In genomic region chr5:134932903-134933276, GRCm38 (mm10) we compare ENCODE assay signal across 8 mouse cellular contexts. TPM values are rescaled to one million over a fixed set of nuclear protein-coding genes. Genes with fewer than 3 reads are reported as not detected.
DNase-seq lines count a peak whose midpoint lies in the region; ATAC-seq and TF ChIP-seq lines count a peak whose summit lies in the region.

No protein-coding gene starts in this region.

- peak overlapping the region; percentile 75 for H3K4me3 ChIP-seq in limb, embryonic 14.5 days (replicated peaks; ENCODE audit: low read length)
- peak overlapping the region; percentile 63 for H3K4me3 ChIP-seq in midbrain, embryonic 15.5 days
- H3K4me3 ChIP-seq in stomach, embryonic 14.5 days (ENCODE audit: low read depth, low read length), result peak overlapping the region; percentile 71

- H3K36me3 ChIP-seq in limb, embryonic 14.5 days (ENCODE audit: control insufficient read depth, insufficient read depth, low read length), result no peaks in the 10 kb centered on the region
- no peaks in the 10 kb centered on the region for H3K36me3 ChIP-seq in midbrain, embryonic 15.5 days (replicated peaks)
- no peaks in the 10 kb centered on the region for H3K36me3 ChIP-seq in stomach, embryonic 14.5 days (ENCODE audit: control insufficient read depth, insufficient read depth, low read length)

- H3K4me2 ChIP-seq in limb, embryonic 14.5 days (replicated peaks; ENCODE audit: low read depth, low read length, severe bottlenecking), result peak overlapping the region; percentile 69
- peak overlapping the region; percentile 95 for H3K4me2 ChIP-seq in midbrain, embryonic 15.5 days
- peak overlapping the region; percentile 68 for H3K4me2 ChIP-seq in stomach, embryonic 14.5 days (replicated peaks; ENCODE audit: low read depth, low read length)

- no peaks in the 10 kb centered on the region for H3K9me3 ChIP-seq in limb, embryonic 14.5 days (ENCODE audit: control insufficient read depth, low read length)
- no peaks in the 10 kb centered on the region for H3K9me3 ChIP-seq in midbrain, embryonic 15.5 days
- H3K9me3 ChIP-seq in stomach, embryonic 14.5 days (ENCODE audit: control insufficient read depth, low read depth, low read length), result no peaks in the 10 kb centered on the region

- DNase-seq in urinary bladder, postnatal 14 days (ENCODE audit: low spot score), result peak; percentile 76
- no peak for DNase-seq in urinary bladder, postnatal 25 days (ENCODE audit: low spot score)
- peak; percentile 78 for DNase-seq in embryo, embryonic 10.5 days (ENCODE audit: low spot score)
- DNase-seq in kidney, adult 11 months, result peak; percentile 65
- peak; percentile 68 for DNase-seq in limb, embryonic 14.5 days (ENCODE audit: low spot score)

- H3K9ac ChIP-seq in limb, embryonic 14.5 days (ENCODE audit: low read depth, low read length, severe bottlenecking), result peak overlapping the region; percentile 64
- H3K9ac ChIP-seq in midbrain, embryonic 15.5 days, result peak overlapping the region; percentile 72; the same call in 1 of the 2 replicates
- peak overlapping the region; percentile 43; the same call in 1 of the 2 replicates for H3K9ac ChIP-seq in stomach, embryonic 14.5 days (replicated peaks; ENCODE audit: low read depth, low read length)

- peak; percentile 71 for ATAC-seq in granulocyte monocyte progenitor cell, adult 5-6 weeks (replicated peaks; ENCODE audit: poor library complexity, severe bottlenecking)
- no peak for ATAC-seq in limb, embryonic 14.5 days (ENCODE audit: low FRiP score, low read depth)
- peak; percentile 44 for ATAC-seq in midbrain, embryonic 15.5 days (replicated peaks)
- no peak for ATAC-seq in stomach, embryonic 14.5 days (ENCODE audit: insufficient number of reproducible peaks, insufficient read depth, low FRiP score, low read depth)

- no peaks in the 10 kb centered on the region for H3K4me1 ChIP-seq in limb, embryonic 14.5 days (ENCODE audit: control insufficient read depth, insufficient read depth, low read length)
- peaks cover 6% of the 10 kb centered on the region; the same call in 1 of the 2 replicates for H3K4me1 ChIP-seq in midbrain, embryonic 15.5 days
- no peaks in the 10 kb centered on the region; the same call in 1 of the 2 replicates for H3K4me1 ChIP-seq in stomach, embryonic 14.5 days (ENCODE audit: control insufficient read depth, insufficient read depth, low read length)

- WGBS in limb, embryonic 14.5 days, result 45% methylated on average over 9 of the region's 9 CpGs
- 49% methylated on average over 9 of the region's 9 CpGs for WGBS in midbrain, embryonic 15.5 days
- WGBS in stomach, embryonic 14.5 days, result 44% methylated on average over 9 of the region's 9 CpGs

- no peak overlapping the region for H3K27ac ChIP-seq in limb, embryonic 14.5 days (replicated peaks; ENCODE audit: low read depth, low read length)
- H3K27ac ChIP-seq in midbrain, embryonic 15.5 days, result no peak overlapping the region
- no peak overlapping the region; the same call in 1 of the 2 replicates for H3K27ac ChIP-seq in stomach, embryonic 14.5 days (ENCODE audit: low read length)

- TF ChIP-seq POLR2A in limb, embryonic 14.5 days (IDR thresholded peaks at IDR 0.05; ENCODE audit: borderline replicate concordance, extremely low read depth, insufficient read depth, insufficient read length), result no peak

- no peaks in the 10 kb centered on the region for H3K27me3 ChIP-seq in limb, embryonic 14.5 days (ENCODE audit: control insufficient read depth, insufficient read depth, low read length)
- H3K27me3 ChIP-seq in midbrain, embryonic 15.5 days (replicated peaks), result no peaks in the 10 kb centered on the region
- no peaks in the 10 kb centered on the region for H3K27me3 ChIP-seq in stomach, embryonic 14.5 days (ENCODE audit: control insufficient read depth, insufficient read depth, low read length)

RNA-seq across cellular contexts. Expression of gene Mettl27, which starts 0.7 kb away (rescaled TPM):
- total RNA-seq in granulocyte monocyte progenitor cell, adult 5-6 weeks (2014; fragmentation: Nextera tagmentation), result 1.7 and 3.9 TPM in 2 replicates
- total RNA-seq in granulocyte monocyte progenitor cell, adult 5-6 weeks (2017), result 1.2 and 2.2 TPM in 2 replicates
- polyA plus RNA-seq in limb, embryonic 14.5 days (2012; rRNA removed), result 14.8 and 14.9 TPM in 2 replicates
- 18.9 and 21.3 TPM in 2 replicates for polyA plus RNA-seq in limb, embryonic 14.5 days (2014; fragmentation: Nextera tagmentation; extraction: Ambion mirVana)
- 7.2 and 8.4 TPM in 2 replicates for polyA plus RNA-seq in midbrain, embryonic 15.5 days (2015; fragmentation: Nextera tagmentation; extraction: Ambion mirVana)
- 22.1 and 26.3 TPM in 2 replicates for polyA plus RNA-seq in stomach, embryonic 14.5 days (2014; fragmentation: Nextera tagmentation; extraction: Ambion mirVana)

RNA-seq across cellular contexts. Expression of gene Cldn4, which starts 13.8 kb away (rescaled TPM):
- not detected in 2 replicates for total RNA-seq in granulocyte monocyte progenitor cell, adult 5-6 weeks (2014; fragmentation: Nextera tagmentation)
- total RNA-seq in granulocyte monocyte progenitor cell, adult 5-6 weeks (2017), result not detected in 2 replicates
- 48.4 and 50.0 TPM in 2 replicates for polyA plus RNA-seq in limb, embryonic 14.5 days (2012; rRNA removed)
- 49.3 and 61.5 TPM in 2 replicates for polyA plus RNA-seq in limb, embryonic 14.5 days (2014; fragmentation: Nextera tagmentation; extraction: Ambion mirVana)
- polyA plus RNA-seq in midbrain, embryonic 15.5 days (2015; fragmentation: Nextera tagmentation; extraction: Ambion mirVana), result not detected in 2 replicates
- polyA plus RNA-seq in stomach, embryonic 14.5 days (2014; fragmentation: Nextera tagmentation; extraction: Ambion mirVana), result 91.5 and 93.9 TPM in 2 replicates

RNA-seq across cellular contexts. Expression of gene Cldn13, which starts 17.6 kb away (rescaled TPM):
- not detected in 2 replicates for total RNA-seq in granulocyte monocyte progenitor cell, adult 5-6 weeks (2014; fragmentation: Nextera tagmentation)
- 0.13 TPM in 1 of 2 replicates, not detected in the other for total RNA-seq in granulocyte monocyte progenitor cell, adult 5-6 weeks (2017)
- 0.33 TPM in 2 replicates for polyA plus RNA-seq in limb, embryonic 14.5 days (2012; rRNA removed)
- polyA plus RNA-seq in limb, embryonic 14.5 days (2014; fragmentation: Nextera tagmentation; extraction: Ambion mirVana), result not detected in 2 replicates
- polyA plus RNA-seq in midbrain, embryonic 15.5 days (2015; fragmentation: Nextera tagmentation; extraction: Ambion mirVana), result 0.32 TPM in 1 of 2 replicates, not detected in the other
- polyA plus RNA-seq in stomach, embryonic 14.5 days (2014; fragmentation: Nextera tagmentation; extraction: Ambion mirVana), result 1.0 TPM in 1 of 2 replicates, not detected in the other

RNA-seq across cellular contexts. Expression of gene Tmem270, which starts 26.4 kb away (rescaled TPM):
- total RNA-seq in granulocyte monocyte progenitor cell, adult 5-6 weeks (2014; fragmentation: Nextera tagmentation), result not detected in 2 replicates
- total RNA-seq in granulocyte monocyte progenitor cell, adult 5-6 weeks (2017), result not detected in 2 replicates
- not detected in 2 replicates for polyA plus RNA-seq in limb, embryonic 14.5 days (2012; rRNA removed)
- polyA plus RNA-seq in limb, embryonic 14.5 days (2014; fragmentation: Nextera tagmentation; extraction: Ambion mirVana), result not detected in 2 replicates
- not detected in 2 replicates for polyA plus RNA-seq in midbrain, embryonic 15.5 days (2015; fragmentation: Nextera tagmentation; extraction: Ambion mirVana)
- polyA plus RNA-seq in stomach, embryonic 14.5 days (2014; fragmentation: Nextera tagmentation; extraction: Ambion mirVana), result not detected in 2 replicates

RNA-seq across cellular contexts. Expression of gene Cldn3, which starts 53.1 kb away (rescaled TPM):
- not detected in 2 replicates for total RNA-seq in granulocyte monocyte progenitor cell, adult 5-6 weeks (2014; fragmentation: Nextera tagmentation)
- not detected in 2 replicates for total RNA-seq in granulocyte monocyte progenitor cell, adult 5-6 weeks (2017)
- polyA plus RNA-seq in limb, embryonic 14.5 days (2012; rRNA removed), result 7.2 and 8.8 TPM in 2 replicates
- 14.7 and 18.3 TPM in 2 replicates for polyA plus RNA-seq in limb, embryonic 14.5 days (2014; fragmentation: Nextera tagmentation; extraction: Ambion mirVana)
- 2.1 and 3.0 TPM in 2 replicates for polyA plus RNA-seq in midbrain, embryonic 15.5 days (2015; fragmentation: Nextera tagmentation; extraction: Ambion mirVana)
- polyA plus RNA-seq in stomach, embryonic 14.5 days (2014; fragmentation: Nextera tagmentation; extraction: Ambion mirVana), result 69.7 and 71.2 TPM in 2 replicates

Comparison
In these comparisons a context has a peak if more than half of its experiments do, and no peak if none do; other contexts are left out.
1. ATAC-seq: peak in granulocyte monocyte progenitor cell, adult 5-6 weeks (single experiment) and midbrain, embryonic 15.5 days (single experiment); none in limb, embryonic 14.5 days (single experiment) and stomach, embryonic 14.5 days (single experiment).
2. RNA of gene Cldn4, which starts 13.8 kb away (polyA plus RNA-seq): 91.5 to 93.9 TPM in stomach, embryonic 14.5 days and 48.4 to 61.5 TPM in limb, embryonic 14.5 days; not detected in midbrain, embryonic 15.5 days; every median in the first group is over 10 times any median in the second.
3. Peak in every context shown above with its lines, with median percentiles within 50 percentile points of each other: H3K4me2 ChIP-seq, H3K4me3 ChIP-seq and H3K9ac ChIP-seq.